Mouse (Mus musculus): ENCODE measurements at regions not wholly inside any gene's neighbourhood (a gene's known extent, or its start where the extent isn't known, plus 50 kb on each side); places are given as distances from the start of the nearest gene placed in this dataset.

DNA sequence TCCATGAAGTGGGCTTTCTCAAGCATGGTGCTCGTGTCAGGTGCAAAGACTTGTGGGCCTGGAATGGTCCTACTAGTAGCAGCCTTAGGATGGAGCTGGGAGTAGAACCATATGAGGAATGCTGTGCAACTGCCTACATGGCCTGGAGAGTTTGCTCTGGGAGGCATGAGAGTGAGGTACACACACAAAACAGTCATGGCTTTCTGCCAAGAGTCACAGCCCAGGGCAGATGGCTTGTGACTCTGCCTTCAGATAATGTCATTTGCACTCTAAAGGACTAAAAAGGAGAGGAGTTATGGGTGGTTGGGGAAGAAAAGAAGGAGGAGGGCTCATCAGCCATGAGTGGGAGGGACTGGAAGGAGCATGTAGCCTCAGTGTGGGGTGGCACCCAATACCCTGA lies 263.1 kb downstream of the Cbln1 start:
- DNase-seq (ENCODE audit: extremely low spot score, low read depth, low spot score), result no peak

DNA sequence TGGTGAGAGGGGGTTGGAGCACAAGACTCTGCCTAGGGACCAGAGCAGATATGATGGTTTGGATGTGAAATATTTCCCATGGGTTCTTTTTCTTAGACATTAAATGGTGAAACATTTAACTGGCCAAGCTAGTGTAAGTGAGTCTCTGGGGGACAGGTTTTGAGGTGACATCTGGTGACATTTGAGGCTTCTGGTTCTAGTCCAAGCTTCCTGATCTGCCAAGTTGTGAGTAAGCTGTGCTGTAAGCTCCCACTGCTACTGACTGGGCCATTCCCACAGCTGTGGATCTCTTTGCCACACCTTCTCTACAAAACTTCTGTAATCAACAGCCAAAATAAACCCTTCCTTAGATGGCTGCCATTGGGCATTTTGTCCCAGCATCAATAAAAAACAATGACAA lies 264.4 kb downstream of the Cbln1 start:
- DNase-seq (ENCODE audit: extremely low spot score, low read depth, low spot score), result no peak

DNA sequence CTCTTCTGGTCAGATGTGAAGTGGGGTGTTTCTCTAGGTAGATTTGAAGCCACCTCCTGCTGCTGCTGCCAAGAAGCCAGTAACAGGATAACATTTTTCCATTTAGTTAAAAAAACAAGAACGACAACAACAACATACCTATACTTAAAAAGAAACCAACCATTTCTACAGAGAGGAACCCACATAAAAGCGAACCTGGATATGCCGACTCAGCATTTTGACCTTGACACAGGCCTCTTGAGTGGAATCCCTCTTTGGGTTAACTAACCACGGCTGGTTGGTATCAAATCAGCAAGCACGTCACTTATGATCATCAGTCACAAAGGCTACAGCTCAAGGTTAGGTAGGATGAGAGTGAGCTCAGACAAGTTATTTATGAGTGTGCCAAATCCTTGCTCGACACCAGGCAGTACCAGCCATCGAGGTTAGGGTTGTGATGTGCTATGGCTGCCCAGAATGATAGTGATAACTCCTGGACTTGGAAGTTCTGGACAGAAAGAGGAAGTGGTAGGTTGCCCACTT lies 269.7 kb downstream of the Cbln1 start:
- no peak for DNase-seq (ENCODE audit: extremely low spot score, low read depth, low spot score)

DNA sequence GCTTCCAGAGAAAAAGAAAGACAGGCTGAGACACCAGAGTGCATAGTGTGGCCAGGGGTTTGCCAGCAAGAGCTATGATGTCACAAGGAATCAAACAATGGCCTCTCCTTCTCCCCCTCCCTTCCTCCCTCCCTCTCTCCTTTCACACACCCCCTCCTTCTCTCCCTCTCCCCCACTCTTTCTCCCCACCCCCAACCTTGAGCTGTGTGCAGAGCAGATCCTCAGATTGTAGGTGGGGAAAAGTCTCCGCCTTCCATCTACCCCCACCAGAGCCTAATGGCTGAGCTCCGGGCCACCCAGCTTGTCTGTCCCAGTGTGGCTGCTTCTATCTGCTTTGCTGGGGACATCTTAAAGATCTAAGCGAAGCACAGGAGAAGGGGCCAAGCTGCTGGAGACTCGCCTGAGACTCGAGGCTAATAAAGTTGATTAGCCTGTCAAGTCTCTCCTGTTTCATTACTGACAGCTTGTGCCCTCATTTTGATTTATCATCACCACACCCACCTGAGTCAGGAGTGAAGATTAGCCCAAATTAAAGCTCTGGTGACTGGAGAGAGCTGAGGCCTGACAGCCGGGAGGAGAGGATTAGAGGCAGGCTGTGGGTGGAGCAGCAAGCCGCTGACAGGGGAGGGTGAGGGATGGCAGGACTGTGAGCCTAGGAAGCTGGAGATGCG lies 272.8 kb downstream of the Cbln1 start:
- DNase-seq (ENCODE audit: extremely low spot score, low read depth, low spot score), result peak; percentile 54

DNA sequence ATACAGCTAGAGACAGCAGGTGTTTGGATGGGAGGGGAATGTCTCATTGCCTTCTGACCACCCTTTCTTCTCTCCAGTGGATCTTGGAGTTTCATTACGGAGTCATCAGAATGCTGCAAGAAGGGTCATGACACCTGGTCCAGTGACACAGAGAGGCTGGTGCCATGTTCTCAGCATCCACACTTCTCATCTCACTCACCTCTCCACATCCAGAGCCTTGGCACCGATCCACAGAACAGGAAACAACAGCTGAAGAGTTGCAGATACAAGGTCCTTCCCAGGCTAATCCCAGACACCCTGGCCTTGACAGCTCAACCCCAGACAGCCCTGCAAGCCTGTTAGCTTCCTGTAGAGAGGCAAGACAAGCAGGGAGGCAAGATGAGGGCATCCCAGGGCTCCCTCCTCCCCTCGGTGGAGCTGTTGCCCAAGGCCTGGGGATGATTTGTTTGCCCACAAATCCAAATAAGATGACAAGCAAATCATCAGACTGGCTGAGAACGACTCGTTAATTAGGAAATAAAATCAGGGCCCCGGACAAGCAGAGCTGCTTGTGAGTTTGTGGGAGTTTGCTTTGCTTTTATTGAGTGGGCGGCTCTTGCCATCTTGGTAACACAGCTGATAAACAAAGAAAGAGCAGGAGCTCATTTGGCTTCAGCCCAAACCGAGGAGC lies 274.4 kb downstream of the Cbln1 start:
- DNase-seq (ENCODE audit: extremely low spot score, low read depth, low spot score), result no peak

DNA sequence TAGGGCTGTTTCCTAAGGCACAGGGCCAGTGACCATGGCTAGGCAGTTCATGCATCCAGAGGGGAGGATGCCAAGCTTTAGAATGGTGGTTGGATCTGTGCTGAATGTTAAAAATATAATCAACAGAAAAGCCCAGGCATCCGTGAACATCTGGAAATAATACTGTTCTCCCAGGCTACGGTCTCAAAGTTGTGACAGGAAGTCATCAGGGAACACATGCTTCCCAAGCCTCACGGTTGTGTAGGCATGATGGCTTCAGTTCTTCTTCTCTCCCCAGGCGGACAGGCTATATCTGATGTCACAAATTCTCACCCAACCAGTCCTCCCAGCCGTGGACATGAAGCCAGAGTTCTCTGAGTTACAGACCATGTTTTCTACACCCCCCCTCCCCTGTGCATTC lies 275.4 kb downstream of the Cbln1 start:
- no peak for DNase-seq (ENCODE audit: extremely low spot score, low read depth, low spot score)

DNA sequence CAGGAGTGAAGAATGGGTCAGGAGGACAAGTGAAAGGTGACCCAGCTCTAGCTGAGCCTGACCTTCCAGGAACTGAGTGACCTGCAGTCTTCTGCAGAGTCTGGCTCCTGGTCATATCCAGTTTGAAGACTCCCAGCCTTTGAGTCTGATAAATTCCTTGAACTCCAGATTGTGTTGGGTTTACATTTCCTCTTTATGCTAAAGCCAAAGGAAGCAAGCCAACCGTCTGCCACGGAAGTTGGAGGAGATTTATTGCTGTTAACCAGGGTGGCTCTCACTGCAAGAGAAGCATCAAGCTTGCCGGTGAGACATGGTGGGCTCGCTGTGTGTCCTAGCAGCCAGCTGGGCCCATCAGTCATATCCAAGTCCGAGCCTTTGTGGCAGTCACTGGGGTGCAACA lies 276.4 kb downstream of the Cbln1 start:
- DNase-seq (ENCODE audit: extremely low spot score, low read depth, low spot score), result no peak

DNA sequence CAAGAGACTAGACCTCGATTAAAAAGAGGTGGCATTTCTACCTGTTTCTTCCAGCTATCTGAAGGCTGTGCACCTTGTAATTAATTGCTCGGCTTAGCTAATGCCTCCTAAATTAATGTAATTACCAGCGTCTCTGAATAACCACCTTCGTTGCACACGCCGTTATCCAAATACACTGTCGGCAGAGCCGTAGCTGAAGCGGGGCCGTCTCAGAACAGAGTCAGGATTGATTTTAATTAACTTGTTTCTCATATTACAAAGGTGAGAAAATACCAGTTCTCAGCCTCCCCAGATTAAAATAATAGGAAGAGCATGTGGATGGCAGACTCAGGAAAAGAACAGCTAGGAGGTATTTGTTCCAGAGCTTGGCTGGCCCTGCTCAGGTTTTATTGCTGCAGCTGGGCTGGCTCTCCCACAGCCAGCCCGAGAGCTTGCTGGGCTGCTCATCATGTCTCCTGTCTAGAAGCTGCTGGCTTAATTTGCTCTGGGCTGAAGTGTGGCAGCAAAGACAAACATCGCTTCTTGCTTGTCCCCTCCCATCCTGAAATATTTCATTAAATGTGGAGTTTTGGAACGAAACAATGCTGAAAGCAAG lies 282.5 kb downstream of the Cbln1 start:
- DNase-seq (ENCODE audit: extremely low spot score, low read depth, low spot score), result no peak

DNA sequence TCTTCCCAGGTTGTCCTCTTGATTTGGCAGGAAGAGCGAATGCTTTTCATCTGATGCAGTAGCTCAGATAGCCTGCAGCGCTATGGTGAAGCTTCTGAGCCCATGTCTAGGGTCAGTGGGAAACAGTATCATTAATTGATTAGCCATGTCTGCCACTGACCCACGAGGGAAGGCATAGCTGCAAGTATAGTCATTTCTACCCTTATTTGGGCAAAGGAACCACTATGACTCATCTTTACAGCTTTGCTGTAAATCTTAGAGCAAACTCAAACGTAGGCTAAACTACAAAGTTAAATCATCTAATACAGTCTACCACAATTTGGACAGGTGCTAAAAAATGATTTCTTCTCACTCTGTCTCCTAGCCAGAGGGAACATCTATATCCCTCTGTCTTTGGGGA lies 289.5 kb downstream of the Cbln1 start:
- DNase-seq (ENCODE audit: extremely low spot score, low read depth, low spot score), result no peak

DNA sequence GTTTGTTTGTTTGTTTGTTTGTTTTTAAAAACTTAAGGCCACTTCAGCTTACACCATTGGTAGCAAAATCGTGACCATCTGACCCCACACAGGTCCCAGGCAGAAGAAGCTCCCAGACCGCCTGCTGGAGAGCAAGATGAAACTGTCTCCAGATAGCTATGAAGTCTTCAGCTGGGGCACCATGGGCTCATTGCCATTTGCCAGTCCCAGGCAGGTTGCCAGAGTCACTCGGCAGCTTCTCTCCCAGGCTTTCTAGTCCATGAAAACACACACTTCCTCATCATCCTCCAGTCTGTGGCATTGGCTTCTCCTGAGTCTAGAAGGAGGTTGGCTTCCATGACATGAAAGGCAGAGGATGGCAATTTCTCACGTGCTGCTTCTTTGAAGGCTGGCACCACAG lies 293.5 kb upstream of the N4bp1 start:
- no peak for DNase-seq (ENCODE audit: extremely low spot score, low read depth, low spot score)

DNA sequence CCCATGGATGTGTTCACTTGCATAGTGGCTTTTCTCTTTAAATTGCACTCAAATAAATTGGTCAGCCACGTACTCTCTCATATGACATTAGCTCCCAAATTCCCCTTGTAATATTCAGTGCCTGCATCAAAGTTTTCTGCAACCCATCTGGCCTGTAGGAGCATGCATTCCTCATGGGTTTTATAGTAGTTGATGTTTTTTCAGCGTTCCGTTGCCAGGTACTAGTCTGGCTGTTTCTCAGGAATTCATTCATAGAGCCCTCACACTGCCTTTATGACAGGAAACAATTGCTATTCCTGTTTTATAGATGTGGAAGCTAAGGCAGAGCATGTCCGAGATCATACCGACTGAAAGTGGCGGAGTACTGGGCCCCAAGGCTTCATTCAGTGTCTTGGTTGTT lies 292.6 kb upstream of the N4bp1 start:
- DNase-seq (ENCODE audit: extremely low spot score, low read depth, low spot score), result no peak

DNA sequence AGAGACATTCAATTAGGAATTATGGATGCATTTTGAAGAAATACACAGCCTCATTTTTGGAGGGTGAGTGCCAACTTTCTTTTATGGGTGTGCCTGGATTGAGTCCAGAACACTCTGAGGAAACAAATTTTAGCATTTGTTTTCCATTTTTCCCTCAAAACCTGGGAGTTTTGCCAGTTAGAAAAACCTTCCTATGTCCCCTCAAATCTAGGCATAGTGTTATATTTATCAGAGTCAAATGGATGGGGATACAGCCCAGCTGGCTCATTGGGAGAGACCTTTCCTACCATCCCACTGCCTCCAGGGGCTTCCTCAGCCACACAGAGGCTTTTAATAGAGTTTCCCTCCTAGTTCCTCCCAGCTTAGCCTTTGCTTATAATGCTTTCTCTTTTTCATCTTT lies 290.0 kb upstream of the N4bp1 start:
- DNase-seq (ENCODE audit: extremely low spot score, low read depth, low spot score), result no peak

DNA sequence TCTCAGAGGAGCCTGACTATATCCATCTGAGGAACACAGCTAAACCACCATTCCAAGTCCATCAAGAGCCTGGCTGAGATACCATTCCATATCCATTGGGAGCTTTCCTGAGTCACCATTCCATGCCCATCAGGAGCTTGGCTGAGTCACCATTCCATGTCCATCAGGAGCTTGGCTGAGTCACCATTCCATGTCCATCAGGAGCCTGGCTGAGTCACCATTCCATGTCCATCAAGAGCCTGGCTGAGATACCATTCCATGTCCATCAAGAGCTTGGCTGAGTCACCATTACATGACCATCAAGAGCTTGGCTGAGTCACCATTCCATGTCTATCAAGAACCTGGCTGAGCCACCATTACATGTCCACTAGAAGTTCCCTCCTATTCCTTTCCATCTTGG lies 288.7 kb upstream of the N4bp1 start:
- DNase-seq (ENCODE audit: extremely low spot score, low read depth, low spot score), result no peak

DNA sequence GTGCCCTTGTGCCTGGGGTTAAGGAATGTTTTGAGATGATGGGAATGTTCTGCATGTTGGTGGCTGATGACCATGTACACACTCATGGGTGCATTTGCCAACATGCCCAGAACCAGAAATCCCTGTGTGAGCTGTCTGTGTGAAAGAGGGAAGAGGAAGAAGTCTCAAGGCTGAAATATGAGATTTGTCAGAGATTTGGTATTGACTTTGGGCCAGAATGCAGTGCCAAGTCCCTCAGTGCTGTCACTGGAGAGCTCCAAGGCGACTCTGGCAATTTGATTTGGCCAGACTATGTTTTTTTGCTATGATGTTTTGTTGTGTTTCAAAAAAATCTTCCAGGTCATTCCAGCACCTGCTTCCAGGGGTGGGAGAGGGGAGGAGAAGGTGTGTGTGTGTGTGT lies 281.7 kb upstream of the N4bp1 start:
- no peak for DNase-seq (ENCODE audit: extremely low spot score, low read depth, low spot score)

DNA sequence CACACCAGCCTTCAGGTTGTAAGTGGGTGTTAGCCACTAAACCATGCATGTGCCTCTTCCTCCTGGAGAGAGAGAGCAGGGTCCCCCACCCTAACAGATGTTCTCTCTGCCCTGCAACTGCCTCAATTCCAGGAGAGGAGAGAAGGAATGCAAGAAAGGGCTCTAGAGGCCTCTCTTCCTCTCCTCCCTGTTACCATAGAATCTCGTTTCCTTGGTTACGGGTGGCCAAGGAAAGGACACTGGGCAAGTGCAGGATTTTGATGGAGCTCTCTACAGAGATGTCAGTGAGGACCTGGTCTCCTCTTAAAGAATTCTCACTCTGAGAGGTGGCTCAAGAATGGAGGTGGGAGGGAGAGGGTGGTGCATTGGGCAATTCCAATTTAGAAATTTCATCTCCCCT lies 275.4 kb upstream of the N4bp1 start:
- no peak for DNase-seq (ENCODE audit: extremely low spot score, low read depth, low spot score)

DNA sequence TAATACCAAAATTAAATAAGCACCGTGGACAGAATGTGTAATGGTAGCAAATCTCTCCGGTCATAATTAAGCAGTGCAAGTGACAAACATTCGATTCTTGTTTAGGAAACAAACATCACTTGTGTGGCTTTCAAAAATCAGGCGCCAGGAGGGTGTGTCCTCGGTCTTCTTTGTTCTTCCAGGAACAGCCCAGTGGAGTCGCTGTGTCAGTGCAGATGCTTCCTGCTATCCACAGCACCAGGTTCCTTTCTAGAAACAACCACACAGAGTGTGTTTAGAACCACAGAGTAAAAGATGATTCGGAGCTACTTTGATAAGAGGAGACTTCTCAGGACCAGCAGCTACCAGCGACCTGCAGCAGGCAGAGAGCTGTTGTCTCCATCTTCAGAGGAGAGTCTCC lies 273.3 kb upstream of the N4bp1 start:
- DNase-seq (ENCODE audit: extremely low spot score, low read depth, low spot score), result no peak

DNA sequence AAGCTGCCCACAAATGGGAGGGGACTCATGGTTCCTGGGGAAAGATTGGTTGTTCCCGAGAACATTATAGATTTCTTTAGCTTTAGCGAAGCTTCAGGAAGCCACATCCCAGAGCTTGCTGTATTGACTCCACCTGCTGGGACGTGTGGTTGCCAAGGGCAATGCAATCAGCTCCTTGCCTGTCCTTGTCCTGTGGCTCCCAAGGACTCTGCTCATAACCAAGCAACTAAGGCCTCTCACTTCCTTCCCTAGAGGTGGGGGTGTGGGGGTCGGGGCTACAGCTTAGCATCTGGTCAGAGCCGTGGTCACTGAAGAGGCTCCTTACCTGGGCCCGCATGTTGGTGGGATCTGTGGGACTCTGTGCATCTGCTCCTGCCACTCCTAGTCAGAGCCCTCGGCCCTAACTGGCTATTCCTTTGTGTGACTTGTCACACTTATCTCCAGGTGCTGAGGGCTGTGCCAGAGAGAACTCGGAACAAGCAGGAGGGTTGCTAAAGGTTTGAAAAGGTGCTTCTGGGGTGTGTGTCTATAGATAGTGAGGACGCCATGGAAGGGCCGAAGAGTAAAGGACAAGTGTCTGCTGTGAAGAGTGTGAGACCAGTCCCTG lies 270.9 kb upstream of the N4bp1 start:
- DNase-seq (ENCODE audit: extremely low spot score, low read depth, low spot score), result no peak

DNA sequence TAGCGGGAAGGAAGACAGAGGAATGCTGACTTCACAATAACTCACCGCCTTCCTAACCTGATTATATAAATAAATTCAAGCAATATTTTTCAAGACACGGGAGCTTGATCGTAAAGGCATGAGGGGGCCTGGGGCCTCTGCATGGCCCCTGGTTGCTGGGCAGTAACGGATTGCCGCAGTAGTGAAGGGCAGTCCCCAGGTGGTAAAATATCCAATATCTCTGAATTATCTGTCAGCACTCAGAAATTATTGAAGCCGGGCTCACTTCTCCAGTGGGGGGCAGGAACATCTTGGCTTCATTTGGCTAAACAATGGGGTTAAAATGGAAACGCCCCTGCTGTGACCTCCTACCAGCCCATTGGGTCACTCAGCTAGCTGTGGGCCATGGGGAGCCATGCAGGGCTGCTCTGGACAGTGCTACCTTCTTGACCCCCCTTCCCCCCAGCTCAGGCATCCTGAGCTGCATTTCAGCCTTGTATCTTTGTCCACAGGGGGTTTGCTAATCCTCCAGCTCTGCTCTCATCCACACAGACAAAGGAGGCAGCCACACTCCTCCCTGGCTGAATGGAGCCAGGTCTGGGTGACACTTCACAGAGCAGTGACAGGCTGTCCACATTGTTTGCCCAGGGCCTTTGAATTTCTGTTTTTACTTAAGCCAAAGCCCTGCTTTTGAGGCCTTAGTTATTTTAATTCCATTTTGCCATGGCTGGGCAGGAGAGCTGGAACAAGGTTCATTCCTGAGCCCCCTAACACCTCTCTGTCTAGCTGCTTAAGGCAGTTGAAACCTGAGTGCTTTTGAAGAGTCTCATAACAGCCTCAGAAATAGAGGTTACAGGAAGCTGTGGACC lies 267.2 kb upstream of the N4bp1 start:
- DNase-seq (ENCODE audit: extremely low spot score, low read depth, low spot score), result no peak

DNA sequence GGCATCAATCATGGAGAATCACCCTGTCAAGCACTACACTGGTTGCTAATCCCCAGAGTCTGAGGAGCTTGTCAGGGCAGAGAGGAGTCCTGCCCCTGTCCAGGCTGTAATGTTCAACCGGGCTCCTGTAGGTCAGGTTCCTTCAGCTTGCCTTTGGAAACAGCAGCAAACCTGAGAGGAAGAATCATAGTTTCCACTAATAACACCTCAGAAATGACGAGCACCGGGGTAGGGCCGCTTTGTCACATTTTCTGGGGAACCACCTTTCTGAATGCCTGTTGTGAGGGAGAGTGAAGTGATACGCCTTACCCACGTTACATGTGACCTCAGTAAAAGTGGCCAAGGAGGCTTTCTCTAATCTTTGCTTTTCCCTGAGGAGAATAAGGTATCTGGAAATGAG lies 263.8 kb upstream of the N4bp1 start:
- DNase-seq (ENCODE audit: extremely low spot score, low read depth, low spot score), result no peak

DNA sequence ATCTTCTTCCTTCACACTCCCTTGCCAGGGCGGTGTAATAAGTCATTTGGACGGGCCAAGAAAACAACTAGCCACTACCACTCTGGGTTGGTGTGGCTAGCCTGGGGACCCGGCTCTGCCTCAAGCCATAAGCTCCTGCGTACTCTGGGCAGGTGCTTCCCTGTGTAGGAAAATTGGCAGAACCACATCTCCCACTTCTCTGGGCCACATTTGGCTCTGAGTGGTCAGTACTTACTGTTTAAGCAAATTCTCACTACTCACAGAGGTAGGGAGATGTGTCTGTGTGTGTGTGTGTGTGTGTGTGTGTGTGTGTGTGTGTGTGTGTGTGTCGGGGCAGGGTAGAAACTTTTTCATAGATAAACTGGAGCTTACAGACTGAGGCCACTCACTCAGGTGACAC lies 262.6 kb upstream of the N4bp1 start:
- no peak for DNase-seq (ENCODE audit: extremely low spot score, low read depth, low spot score)

DNA sequence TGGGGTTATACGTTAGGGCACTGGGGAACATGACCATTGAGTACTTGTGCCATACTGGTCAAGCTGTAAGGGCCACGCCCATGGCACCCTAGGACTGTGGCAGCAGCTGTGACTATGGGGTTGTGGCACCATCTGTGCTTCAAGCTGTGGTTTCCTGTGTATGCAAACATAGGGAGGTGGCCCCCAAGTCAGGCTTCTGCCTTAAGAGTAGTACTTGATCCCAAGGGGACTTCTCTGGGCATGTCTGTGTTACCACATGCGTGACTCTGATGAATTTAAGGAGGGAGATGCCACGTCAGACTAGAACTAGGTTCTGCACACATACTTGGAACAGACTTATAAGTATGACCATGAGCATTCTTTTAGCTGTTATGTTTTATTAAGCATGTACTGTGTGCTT lies 252.4 kb upstream of the N4bp1 start:
- no peak for DNase-seq (ENCODE audit: extremely low spot score, low read depth, low spot score)
